Mouse (Mus musculus) cerebellum, adult 2 months (tissue): Measurements from ENCODE around the gene Srp68.

Source experiments
- CTCF ChIP-seq: fragments of 200-500 bp; IDR thresholded peaks from 2 replicates; pipeline ENCODE4 v1.5.1; 2011; ENCODE audit warnings: low read depth, mild to moderate bottlenecking, control low read depth, low read length, moderate library complexity, borderline replicate concordance; ENCODE audit not compliant: insufficient read depth
- POLR2A ChIP-seq: fragments of 200-500 bp; IDR thresholded peaks from 2 replicates; pipeline ENCODE4 v1.6.1; 2011; ENCODE audit warnings: low read length, control low read depth, borderline replicate concordance; ENCODE audit not compliant: insufficient read depth

DNA sequence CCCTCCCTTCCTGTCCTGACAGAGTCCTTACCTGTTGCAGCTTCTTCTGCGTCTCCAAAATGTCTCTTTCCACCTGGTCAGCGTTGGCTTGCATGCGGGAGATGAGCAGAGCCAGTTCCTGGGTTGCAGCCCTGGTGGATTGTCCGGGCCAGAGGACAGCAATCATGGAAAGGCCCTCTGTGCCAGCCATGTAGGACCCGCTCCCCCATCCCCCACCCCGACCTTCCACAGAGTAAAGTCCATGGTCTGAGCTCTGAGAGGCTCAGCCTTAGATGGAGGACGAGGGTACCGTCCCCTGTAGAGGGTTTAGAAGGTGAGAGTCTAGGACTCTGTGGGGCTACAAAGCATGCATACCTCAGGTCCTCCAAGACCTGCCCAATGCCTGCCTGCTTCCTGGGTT lies 39.1 kb downstream of the Srp68 start:
- no peak for TF ChIP-seq CTCF
- TF ChIP-seq POLR2A = no peak
